Mouse (Mus musculus): ENCODE data around the gene Gstp1.

The Gstp1 gene

DNA sequence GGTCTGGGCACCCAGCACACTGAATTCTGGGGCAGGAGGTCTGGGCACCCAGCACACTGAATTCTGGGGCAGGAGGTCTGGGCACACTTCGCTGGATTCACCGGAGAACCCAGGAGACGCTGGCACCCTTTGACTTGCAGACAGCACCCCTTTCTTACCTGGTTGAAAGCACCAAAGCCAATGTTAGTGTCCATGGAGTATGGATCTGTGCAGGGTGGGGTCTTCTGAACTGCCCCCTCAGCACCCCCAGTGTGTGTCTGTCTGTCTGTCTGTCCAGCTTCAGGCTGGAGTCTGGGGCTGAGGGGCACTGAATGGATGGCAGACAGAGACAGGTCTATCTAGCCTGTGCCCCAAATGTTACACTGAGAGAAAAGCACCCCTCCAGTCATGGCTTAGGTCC, 46.2 kb downstream of the Gstp1 start:
- CTCF ChIA-PET = interaction anchor here in 3 of 4 experiments (1.4 to 3.0 kb wide), 4 partner anchors 8 to 11 kb away, joined by 4 to 12 read pairs (median 8); partner anchors contain the start of genes Gm49405 (in 1 of the 3) and Nudt8 (in 1 of the 3)
- POLR2A ChIA-PET = interaction anchor here in 2 of 4 experiments (1.0 to 2.0 kb wide), 5 partner anchors 9 to 222 kb away, joined by 3 to 4 read pairs (median 4); partner anchors contain the start of genes Gm49405 (in 2 of the 2), Nudt8 (in 2 of the 2), AC109138.7 (in 1 of the 2) and Aldh3b1 (in 1 of the 2)

DNA sequence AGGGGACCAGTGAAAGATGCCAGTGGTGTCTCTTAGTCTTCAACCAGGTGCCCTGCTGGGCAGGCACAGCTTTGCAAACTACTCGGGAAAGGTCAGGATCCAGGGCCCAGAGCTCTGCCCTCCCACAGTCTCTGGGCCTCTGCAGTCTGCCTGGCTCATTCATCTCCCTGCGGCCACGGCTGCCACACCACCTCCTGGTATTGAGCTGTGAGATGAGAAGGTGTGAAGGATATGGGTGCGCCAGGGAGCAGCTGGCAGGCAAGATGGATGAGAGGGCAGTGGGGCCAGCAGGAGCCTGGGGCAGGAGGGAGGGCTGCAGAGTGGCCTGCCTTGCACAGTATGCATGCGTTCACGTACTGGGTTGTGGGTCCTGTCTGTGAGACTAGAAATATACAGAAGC, 47.0 kb downstream of the Gstp1 start:
- ChIA-PET CTCF (interaction anchor here (1.4 to 3.0 kb wide), 4 partner anchors 9 to 10 kb away, joined by 4 to 12 read pairs (median 9); partner anchors contain the start of genes Gm49405 (in 1 of the 4) and Nudt8 (in 1 of the 4)), POLR2A (interaction anchor here (0.6 to 1.6 kb wide), 4 partner anchors 8 to 1805 kb away, joined by 3 to 5 read pairs (median 4); partner anchors contain the start of genes Gm49405 (in 1 of the 4), Ndufv1 (in 1 of the 4) and Nudt8 (in 1 of the 4))

- CTCF ChIA-PET = interaction anchor here (0.5 to 2.7 kb wide), 63 partner anchors 8 to 396 kb away, joined by 3 to 37 read pairs (median 4); partner anchors contain the start of genes Gm49405 (in 3 of the 4), Ndufv1 (in 3 of the 4), Nudt8 (in 3 of the 4) and Ndufs8 (in 2 of the 4)
- POLR2A ChIA-PET = interaction anchor here (0.5 to 6.9 kb wide), 32 partner anchors 9 to 345 kb away, joined by 3 to 95 read pairs (median 4); partner anchors contain the start of genes Gm49405 (in 4 of the 4), Nudt8 (in 4 of the 4), Doc2g (in 2 of the 4) and Gstp2 (in 2 of the 4)
These were observed 49.0 kb downstream of the Gstp1 start for GRCm38 (mm10) chr19:3988750-3989149.

- POLR2A ChIA-PET = interaction anchor here (0.6 to 6.9 kb wide), 23 partner anchors 10 to 337 kb away, joined by 3 to 95 read pairs (median 3); partner anchors contain the start of genes Gm49405 (in 4 of the 4), Nudt8 (in 4 of the 4), Doc2g (in 2 of the 4) and Cdk2ap2 (in 1 of the 4)
- CTCF ChIA-PET = interaction anchor here (0.6 to 2.7 kb wide), 46 partner anchors 7 to 295 kb away, joined by 3 to 37 read pairs (median 4); partner anchors contain the start of genes Gm49405 (in 3 of the 4), Ndufv1 (in 3 of the 4), Nudt8 (in 3 of the 4) and Doc2g (in 1 of the 4)
These were observed 49.7 kb downstream of the Gstp1 start for GRCm38 (mm10) chr19:3988066-3988465.

- POLR2A ChIA-PET = interaction anchor here (0.5 to 6.9 kb wide), 55 partner anchors 9 to 1037 kb away, joined by 3 to 95 read pairs (median 5); partner anchors contain the start of genes Gm49405 (in 3 of the 4), Ndufv1 (in 3 of the 4), Nudt8 (in 3 of the 4) and Gstp3 (in 2 of the 4)
- CTCF ChIA-PET = interaction anchor here (0.6 to 2.9 kb wide), 16 partner anchors 9 to 267 kb away, joined by 3 to 29 read pairs (median 4); partner anchors contain the start of genes Gm49405 (in 3 of the 4), Nudt8 (in 3 of the 4) and Ndufv1 (in 2 of the 4)
These were observed 51.5 kb downstream of the Gstp1 start, which contains the start of gene Acy3 for GRCm38 (mm10) chr19:3986334-3986733. Gene Acy3, plus strand, starts transcription at chr19:3986570.
